Mouse (Mus musculus) adipocyte (in vitro differentiated cells): ENCODE measurements at regions not wholly inside any gene's neighbourhood (a gene's known extent, or its start where the extent isn't known, plus 50 kb on each side); places are given as distances from the start of the nearest gene placed in this dataset.

ENCODE experiments used
- DNase-seq: peaks from one replicate; pipeline ENCODE4 v3.0.0-alpha.2; 2016; ENCODE audit warnings: low spot score

GRCm38 (mm10) chr12:109272101-109272500 lies 180.5 kb upstream of the Dlk1 start:
- DNase-seq, result no peak

DNA sequence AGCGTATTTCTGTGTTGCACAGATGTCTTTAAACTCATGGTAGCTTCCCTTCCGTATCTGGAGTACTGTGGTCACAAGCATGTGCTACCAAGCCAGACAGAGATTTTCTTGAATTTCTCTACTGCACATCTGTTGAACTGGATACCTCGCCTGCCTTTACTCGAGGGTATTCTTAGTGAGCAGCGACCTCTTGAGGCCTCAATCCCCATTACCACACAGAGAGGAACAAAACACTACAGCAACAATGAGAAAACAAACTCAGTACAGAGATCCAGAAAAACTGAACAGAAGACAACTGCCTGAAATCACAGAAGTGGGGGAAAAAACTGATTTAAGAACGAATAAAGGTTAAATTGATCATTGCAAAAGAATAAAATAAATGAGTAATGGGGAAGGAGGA lies 137.8 kb upstream of the Dlk1 start:
- peak; percentile 6 for DNase-seq

DNA sequence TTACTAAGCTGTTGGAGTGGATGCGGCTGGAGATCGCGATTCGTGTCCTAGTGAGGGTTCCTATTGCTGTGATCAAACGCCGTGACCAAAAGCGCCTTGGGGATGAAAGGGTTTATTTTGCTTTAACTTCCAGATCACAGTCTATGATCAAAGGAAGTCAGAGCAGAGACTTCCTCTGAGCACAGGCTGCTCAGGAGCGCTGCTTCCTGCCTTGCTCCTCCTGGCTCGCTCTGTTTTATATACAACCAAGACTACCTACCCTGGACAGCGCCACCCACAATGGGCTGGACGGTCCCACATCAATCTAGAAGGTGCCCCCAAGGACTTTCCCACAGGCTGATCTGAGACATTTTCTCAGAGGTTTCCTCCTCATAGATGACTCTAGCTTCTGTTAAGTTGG lies 126.6 kb upstream of the Dlk1 start:
- no peak for DNase-seq

DNA sequence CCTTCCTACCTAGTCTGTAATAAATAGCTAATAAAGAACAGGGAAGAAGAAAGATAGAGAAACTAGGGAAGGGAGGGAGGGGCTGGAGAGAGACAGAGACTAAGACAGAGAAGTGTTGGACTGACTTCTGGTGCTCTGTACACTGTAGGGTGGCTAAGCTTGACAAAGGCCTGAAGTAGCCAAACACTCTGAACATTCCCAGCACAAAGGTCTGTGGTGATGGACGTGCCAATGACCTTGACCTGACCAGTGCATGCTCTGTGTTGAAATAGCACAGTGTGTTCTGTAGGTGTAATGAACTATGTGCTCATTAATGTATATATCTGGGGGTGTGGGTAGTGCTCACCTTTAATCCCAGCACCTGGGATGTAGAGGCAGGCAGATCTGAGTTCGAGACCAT lies 81.3 kb upstream of the Dlk1 start:
- no peak for DNase-seq

DNA sequence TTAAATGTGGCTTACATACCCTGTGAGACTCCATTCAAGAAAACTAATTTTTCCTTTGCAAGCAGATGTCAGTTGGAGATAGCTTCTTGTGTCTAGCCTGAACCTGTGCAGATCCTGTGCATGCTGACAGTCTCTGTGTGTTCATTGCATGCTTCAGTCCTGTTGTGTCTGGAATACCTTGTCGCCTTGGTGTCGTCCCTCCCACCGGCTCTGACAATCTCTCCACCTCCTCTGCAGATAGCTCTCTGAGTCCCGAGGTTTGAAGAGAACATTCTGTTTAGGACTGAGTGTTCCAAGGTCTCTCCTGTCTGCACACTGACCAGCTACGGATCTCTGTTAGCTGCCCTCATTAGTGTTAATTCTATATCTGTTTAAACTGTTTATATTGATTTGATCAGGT lies 66.8 kb upstream of the Dlk1 start:
- no peak for DNase-seq

DNA sequence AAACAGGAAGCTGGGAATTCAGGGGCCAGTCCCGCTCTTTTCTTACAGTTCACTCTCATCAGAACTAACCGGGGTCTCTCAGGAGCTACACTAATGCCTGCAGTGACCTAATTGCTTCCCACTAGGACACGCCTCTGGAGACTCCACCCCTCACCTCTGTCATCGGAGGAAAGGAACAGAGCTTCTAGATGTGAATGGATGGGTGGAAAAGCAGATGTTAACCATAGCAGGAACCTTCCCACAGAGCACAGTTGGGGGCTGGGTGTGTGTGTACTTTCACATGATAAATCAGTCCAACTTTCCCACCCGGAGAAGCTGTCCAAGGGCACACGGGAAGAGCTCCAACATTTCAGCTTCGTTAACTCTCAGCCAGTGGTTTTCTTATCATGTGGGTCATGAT lies 63.8 kb upstream of the Dlk1 start:
- DNase-seq, result no peak

- DNase-seq, result no peak
Observed at GRCm38 (mm10) chr12:109390388-109390920, 62.2 kb upstream of the Dlk1 start.

DNA sequence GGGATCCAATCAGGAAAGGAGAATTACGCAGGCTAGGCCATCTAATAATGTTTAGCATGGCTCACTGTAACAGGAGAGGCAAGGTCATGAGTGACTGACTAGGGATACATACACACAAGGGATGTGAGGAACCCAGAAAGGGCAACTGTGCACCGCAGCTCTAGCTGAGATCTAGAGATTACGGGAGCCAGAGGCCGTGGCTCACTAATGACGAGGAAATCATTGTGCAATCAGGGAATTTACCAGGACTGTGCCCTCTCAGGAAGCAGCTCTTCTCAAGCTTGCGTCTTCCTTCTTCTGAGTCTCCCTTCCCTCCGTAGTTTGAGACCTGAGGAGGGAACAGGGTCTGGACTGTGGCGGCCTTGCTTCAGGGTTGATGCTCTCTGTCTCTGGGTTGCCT lies 61.6 kb upstream of the Dlk1 start:
- DNase-seq, result no peak

DNA sequence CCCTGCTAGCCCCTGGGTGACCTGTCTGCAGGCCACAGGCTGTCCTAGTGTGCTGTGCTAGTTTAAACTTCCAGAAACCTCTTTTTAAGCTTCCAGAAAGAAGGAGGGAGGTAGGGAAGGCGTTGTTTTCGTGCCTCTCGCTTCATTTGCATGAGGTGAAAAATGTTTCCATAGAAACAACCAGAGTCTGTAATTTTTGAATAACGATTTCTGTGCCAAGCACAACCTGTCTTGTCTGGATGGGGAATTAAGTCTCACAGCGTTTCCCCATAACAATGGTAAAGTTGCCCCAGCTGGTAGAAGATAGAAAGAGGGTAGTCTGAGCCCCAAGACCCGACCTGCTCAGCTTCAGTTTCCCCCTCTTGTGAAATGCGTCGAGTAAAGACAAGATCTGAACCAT lies 59.3 kb upstream of the Dlk1 start:
- no peak for DNase-seq

- peak; percentile 22 for DNase-seq
Observed at GRCm38 (mm10) chr12:109393795-109394194, 58.8 kb upstream of the Dlk1 start.

- DNase-seq, result no peak
Observed at GRCm38 (mm10) chr12:109394396-109394795, 58.2 kb upstream of the Dlk1 start.

- no peak for DNase-seq
Observed at GRCm38 (mm10) chr12:109396614-109397013, 56.0 kb upstream of the Dlk1 start.

DNA sequence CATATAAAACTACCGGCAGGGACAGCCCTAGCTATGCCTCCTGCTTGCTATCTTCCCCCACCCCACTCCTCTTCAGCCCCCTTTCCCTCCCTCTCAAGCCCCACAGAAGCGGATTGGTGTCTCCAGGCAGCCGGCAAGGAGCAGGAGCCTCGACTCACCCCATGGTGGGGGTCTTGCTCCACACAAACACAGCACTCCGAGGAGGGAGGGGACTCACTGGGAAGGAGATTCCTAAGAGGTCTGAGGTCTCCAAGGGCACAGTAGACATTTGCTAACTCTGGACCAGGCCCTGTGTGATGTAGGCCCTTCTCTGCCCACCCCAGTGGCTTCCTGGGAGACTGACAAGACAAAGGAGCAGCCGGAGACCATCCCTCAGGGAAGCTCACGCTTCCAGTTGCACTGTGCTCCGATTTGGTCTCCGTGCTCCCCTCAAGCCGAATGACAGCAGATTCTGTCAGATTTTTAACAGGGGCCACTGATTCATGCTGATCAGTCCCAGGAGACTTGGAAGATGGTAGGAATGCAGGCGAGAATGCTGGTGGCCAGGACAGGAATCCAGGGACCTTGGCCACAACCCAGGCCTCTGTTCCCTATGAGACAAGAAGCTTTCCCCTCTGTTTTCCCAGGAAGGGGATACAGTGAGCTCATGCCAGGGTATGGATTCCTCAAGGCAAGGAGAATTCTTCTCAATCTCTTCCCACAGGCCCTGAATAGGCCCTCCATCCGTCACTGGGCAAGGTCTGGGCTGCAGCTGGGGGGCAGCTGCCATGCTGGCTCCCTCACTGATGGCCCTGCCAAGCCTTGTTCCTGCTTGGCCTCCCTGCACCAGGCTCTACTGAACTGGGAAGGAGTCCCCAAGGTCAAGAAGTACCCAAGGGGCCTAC lies 55.2 kb upstream of the Dlk1 start:
- no peak for DNase-seq

DNA sequence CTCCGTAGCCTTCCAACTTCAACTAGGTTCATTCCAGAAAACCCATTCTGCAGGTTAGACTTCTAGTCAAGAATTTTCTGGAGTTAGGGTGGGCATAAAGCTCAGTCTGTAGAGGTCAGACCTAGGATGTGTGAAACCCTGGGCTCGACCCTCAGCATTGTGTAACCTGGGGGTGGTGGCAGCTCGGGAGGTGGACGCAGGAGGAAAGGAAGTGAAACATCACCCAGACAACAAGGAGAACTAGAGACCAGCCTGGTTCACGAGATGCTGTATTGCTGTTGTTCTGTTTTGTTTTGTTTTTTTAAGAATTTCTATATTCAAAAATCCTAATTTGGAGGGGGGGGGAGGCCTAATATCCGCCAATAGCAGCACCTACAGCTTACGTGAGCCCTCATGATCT lies 54.1 kb upstream of the Dlk1 start:
- DNase-seq, result no peak

GRCm38 (mm10) chr12:109398951-109399350 lies 53.7 kb upstream of the Dlk1 start:
- DNase-seq, result no peak

GRCm38 (mm10) chr12:109399591-109399990 lies 53.0 kb upstream of the Dlk1 start:
- no peak for DNase-seq

DNA sequence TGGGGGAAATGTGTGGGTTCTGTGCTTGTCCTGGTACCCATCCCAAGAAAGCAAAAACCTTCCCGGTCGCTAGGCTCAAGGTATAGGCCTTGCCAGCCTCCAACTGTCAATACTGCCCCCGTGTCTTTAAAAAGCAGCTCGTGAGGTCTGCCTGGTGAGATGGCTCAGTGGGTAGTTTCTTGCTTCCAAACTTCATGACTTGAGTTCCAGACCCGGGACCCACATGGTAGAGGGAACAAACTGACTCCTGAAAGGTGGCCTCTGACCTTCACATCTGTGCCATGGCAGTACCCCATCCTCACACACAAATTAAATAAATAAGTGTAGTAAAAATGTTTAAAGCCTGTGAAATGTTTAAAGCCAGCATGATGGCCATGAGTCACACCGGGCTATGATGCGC lies 52.6 kb upstream of the Dlk1 start:
- no peak for DNase-seq

GRCm38 (mm10) chr12:109400936-109401586 lies 51.6 kb upstream of the Dlk1 start:
- no peak for DNase-seq

DNA sequence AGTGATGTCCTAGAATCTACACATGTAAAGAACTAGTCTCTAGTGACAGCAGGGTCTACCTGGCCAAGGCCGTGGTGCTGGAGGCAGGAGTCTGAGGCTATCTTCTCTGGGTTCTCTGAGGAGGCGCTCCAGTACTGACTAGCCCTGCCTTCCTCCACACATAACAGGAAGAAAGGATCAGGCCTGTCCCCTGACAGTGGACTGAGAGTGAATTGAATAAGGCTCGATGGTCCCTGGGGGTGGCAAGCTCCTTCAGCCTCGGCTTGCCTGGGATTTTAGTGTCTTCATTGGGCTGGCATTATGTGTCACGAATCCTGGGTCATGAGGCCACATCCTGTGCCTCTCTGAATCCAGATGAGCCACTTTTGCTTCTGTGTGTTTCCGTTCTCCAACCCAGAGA lies 50.9 kb upstream of the Dlk1 start:
- DNase-seq, result no peak

DNA sequence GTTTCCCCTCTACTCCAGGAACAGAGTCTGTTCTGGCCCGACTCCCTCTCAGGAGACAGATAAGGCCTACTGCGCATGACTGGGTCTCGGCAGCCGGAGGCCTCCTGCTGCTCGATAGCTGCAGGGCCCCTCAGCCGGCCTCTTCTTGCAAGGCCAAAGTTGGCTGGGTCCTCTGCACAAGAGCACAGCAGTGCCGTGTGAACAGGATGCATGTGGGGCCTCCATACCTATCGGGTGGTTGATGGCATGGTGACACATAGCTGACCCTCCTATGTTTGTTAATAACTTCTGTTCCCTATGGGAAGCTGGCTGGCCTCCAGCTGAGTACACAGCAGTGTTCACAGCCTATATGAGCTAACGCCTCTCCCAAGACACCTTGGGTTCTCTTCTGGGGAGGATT lies 50.4 kb upstream of the Dlk1 start:
- no peak for DNase-seq
